Mouse (Mus musculus) kidney, adult 8-10 months (tissue): ENCODE measurements around the gene Epha6.

Experiments used
- DNase-seq, 2 experiments: peaks; one replicate each; pipeline ENCODE4 v3.0.0; 2022

Epha6 gene

DNA sequence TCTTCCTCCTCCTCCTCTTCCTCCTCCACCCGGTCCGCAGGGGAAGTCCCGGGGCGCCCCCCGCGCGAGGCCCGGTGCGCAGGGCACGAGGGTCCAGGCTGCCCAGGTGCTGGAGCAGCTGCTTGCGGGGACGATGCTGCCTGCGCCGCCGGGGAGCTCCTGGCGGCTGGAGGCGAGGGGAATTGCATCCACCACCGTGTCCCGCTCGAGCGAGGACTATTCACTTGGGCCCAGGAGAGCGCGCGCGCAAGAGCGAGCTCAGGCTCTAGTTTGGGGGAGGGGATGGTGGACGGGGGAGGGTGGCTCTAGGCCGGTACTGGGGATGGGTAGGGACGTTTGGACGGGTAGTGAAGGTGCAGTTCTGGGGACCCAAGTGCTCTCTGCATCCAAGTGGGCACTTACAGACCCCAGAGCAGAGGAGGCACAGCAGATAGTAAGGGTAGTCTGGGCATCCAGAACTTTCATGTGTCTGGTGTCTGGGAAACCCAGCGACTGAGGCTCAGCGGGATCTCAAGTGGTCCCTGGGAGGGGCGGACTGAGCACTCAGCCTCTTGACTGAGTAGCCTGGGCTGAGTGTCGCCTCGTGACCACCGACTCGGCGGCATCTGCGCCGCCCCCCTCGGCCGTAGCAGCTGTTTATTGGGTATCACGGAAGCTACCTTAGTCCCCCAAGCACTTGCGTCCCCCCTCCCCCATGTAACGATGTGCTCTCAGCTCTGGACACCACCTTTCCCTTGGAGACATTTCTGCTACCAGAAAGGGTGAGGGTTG is at the start of gene Epha6:
Epha6 (minus strand) TSS at position 471 of the 771 bp plus-strand sequence.
- DNase-seq, result no peak

DNA sequence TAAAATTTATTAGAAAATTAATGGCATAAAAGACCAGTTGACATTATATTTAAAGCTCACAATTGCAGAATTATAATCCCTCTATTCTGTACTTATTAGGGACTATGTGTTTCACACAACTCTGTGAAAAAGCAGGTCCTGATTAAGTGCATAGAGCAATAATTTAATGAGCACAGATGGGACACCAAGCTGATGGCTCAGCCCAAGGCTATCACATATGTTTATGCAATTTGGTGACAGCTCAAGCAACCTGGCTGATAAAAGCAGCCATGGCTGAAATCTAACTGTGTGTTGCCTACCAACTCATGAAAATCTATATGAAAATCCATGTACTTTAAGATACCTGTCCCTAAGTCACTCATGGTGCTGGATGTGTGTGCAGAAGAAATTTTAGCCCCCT is 46.4 kb upstream of the Epha6 start:
- no peak for DNase-seq

DNA sequence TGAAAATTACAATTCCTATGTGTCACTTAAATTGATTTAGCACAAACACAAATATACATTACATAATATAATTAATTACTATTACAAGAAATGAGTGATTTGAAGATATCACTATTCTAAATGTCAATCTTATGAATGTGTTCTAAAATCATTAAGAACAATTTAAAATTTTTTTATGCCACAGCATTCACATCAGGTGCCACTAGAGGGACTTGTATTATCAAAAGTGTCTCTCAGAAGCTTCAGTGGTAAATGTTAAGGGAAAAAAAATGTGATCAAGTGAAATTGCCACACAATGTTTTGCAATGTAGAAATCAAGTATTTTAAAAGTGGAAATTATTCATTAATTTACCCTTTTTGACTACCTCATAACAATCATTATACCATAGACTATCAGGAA is 22.8 kb upstream of the Epha6 start:
- no peak for DNase-seq

GRCm38 (mm10) chr16:60605832-60606583 is 677 bp upstream of the Epha6 start:
- no peak for DNase-seq

DNA sequence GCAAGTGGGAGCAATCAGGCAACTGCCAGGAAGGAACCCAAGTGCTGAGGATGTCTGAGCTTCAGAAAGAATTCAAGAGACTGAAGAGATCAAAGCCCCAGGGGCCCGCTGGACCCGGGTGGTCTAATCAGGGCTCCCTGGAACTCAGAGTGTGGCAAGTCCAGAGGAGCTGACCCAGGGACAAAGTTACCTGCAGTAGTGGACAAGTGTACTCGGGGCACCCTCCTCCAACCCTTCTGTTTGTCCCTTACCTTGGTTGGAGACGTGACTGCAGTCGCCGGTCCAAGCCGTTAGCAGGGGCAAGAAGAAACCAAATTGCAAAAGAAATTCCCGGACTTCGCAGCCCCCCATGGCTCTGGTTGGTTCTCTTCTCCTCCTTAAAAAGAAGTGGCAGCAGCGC is 718 bp downstream of the Epha6 start:
- no peak for DNase-seq

DNA sequence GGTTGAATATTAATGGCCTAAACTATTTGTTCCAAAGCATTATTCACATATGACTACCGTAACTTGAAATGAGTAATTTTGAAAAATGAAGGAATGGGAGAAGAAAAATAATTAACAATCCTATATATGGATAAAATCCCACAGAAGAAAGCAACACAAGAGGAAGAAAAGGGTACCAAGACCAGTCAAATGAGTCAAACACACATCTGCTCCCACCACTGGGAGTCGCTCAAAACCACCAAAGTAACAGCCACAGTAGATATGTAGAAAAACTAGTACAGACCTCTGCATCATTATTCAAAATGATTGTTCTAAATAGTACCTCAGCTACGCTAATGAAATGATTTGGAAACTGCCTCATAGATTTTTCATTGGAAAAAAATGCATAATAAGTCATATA is 20.0 kb downstream of the Epha6 start:
- no peak for DNase-seq

DNA sequence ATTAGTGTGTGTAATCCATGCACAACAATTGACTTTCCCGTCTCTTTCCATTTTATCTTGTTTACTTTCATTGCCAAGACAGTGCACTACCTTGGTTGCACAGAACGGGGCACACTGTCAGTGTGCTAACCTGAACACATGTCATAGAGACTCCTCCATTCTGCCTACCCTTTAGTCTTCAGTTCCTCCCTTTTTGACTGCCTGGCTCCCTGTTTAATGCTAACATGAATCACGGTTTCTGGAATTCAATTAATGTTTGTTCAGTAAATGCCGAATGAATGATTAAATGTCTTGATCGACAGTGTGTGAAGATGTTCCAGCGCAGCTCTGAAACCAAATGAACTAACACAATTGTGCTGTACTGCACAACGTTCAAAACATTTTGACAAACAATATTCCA is 20.6 kb downstream of the Epha6 start:
- DNase-seq, result no peak

DNA sequence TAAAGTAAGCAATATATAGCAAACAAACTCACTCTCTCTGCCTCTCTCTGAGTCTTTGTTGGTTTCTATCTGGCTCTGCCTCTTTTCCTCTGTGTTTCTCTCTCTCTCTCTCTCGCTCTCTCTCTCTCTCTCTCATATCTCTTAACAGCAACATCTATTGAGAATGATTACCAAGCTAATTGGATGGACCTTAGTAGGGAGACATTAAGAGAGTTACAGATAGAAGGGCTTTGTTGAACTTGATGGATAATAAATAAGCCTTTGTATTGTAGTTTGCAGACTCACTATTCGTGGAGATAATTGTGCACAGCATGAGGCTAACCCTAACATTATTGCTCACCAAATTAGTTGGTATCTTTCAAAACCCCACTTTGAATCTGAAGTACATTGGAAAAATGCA is 34.8 kb downstream of the Epha6 start:
- DNase-seq, result no peak

DNA sequence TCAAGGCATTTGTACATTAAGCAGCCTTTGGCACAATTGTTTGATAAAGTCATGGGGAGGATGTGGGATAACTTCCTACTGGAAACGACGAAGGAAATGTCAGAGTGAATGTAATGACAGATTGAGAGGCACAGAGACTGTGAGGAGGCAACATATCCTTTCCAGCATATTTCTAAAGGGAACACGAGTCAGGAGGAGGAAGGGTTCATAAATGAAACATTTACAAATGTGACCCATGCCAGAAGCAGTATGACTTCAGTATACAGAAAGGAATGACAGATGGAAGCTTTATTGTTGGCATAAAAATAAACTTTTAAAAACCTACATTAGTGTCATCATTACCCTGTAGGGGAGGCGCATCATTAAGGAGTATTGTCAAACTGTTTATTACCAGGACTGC is 60.9 kb downstream of the Epha6 start:
- no peak for DNase-seq

- no peak for DNase-seq
These were observed 67.1 kb downstream of the Epha6 start for GRCm38 (mm10) chr16:60538233-60538632.

GRCm38 (mm10) chr16:60509707-60510106 is 95.6 kb downstream of the Epha6 start:
- no peak for DNase-seq

- DNase-seq, result no peak
These were observed 105.8 kb downstream of the Epha6 start for GRCm38 (mm10) chr16:60499567-60499966.

DNA sequence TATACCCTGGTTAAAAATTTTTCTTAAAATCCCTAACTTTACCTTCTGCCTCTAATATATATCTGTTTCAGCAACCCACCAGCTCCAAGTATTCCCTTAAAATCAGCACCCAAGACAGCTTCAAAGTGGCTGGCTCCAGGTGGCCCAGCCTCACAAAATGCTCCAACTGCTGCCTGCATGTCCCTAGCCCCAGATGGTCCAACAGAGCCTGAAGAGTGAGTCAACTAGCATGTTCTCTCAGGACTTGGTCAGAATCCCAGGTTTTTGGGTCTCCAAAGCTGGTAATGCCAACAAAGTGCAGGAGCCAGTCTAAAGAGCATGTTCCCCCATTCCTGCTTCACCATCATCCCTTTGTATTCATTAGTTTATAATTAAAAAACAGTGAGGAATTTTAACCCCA is 129.6 kb downstream of the Epha6 start:
- DNase-seq, result no peak

DNA sequence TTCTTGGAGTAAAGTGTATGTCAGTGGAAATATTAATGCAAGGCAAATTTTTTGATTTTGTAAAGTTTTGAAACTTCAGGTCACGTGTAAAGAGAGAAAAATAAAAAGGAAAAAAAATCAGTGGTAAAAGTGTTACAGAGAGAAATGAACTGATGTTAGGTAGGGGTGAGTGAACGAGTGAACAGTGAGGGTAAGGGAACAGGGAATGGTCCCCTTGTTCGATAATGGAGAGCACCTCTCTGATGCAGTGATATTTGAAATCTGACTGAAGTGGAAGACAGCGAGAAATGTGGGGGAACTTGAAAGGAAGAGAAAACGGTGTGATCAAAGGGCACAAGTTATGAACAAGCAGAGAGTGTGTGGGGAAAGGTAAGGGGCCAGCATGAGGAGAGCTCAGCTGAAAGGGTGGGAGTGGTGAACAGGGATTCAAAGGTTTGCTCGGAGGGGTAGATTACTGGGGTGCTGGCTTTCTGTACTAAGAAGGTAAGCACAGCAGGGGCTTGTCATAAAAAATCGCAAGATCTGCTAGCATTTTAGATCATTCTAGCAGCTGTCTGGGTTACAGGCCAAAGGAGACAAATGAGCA is 137.0 kb downstream of the Epha6 start:
- no peak for DNase-seq

GRCm38 (mm10) chr16:60435283-60435682 is 170.0 kb downstream of the Epha6 start:
- DNase-seq, result peak in 1 of 2 experiments; percentile 3

DNA sequence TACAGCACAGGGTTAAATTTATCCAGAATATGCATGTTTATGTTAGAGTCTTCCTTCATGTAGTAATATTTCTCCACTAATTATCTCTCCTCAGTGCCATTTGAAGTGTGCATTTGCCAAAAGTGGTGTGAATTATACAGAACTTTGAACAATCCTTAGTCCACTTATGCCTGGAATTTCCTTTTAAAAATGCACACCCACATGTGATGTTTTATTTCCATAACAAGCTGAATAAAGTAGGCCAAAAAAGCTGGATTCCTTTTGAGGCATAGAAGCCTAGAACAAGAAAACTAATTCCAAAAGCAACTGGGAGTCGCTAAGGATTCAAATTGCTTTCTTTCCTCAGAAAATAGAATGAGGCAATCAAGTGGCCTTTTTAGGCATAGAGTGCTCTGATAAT is 171.1 kb downstream of the Epha6 start:
- no peak for DNase-seq

DNA sequence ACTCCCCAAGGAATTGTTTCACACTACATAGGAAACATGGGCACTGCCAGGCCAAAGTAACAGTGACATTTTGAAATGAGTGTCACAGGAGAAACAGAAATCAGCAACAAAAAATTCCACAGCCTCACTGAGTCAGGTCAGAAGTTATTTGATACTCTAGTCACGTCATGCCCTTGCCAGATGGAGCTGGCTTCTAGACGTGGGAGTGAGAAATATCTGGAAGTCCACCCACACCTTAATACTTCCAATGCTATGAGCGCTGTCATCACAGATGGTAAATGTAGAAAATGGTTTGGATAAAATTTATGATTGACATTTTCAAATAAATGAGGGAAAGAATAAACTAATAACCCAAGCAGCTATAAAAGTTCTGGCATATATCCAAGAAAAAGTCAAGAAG is 210.0 kb downstream of the Epha6 start:
- no peak for DNase-seq

DNA sequence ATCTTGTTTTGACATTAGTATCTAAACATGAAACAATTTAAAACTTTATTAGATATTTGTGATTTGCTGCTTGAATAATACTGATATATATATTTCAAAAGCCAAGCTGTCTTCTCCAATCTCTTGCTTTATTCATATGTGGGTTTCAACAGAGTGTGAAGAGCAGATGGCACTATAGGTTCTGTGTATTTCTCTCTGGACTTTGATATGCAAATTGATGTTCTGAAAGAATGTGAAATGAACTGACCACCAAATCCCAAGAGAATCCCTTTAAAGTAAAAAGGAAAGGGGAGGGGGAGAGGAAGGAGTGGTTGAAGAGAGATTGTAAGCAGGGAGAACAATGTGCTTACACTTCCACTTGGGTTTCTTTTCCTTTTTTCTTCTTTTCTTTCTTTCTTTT is 212.4 kb downstream of the Epha6 start:
- no peak for DNase-seq

- DNase-seq, result no peak
These were observed 230.2 kb downstream of the Epha6 start for GRCm38 (mm10) chr16:60375147-60375546.

DNA sequence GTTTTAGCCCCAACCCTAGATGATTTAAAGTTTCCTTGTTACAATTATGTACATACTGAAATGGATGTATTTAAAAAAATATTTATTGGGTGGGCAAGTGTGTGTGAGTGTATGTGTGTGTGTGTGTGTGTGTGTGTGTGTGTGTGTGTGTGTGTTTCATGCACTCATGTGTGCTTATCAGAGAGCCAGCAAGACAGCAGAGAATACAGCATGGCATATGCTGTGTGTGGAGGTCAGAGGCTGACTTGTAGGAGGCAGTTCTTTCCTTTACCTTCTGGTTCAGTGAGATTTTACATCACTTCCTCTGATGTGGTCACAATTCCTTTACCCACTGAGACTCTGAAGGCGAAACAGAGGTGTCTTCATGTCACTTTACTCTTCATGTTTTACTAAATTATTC is 321.4 kb downstream of the Epha6 start:
- DNase-seq, result no peak

DNA sequence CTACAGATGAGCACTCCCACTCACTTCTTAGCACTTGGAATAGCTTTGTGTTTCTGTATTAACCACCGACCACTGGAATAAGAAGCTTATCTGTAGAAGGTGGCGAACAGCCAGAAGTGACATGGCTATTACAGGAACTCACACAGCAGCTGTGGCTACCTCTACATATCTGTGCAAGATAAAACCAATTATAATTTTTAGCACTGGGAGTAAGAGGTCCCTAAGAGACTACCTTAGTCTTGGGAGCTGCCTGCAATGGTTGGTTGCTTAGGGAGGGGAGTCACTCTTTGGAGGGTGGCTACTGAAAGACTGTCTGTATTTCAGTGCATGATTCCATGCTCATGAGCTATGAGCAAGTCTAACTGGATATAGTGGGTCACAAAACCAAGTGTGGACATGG is 331.2 kb downstream of the Epha6 start:
- no peak for DNase-seq

DNA sequence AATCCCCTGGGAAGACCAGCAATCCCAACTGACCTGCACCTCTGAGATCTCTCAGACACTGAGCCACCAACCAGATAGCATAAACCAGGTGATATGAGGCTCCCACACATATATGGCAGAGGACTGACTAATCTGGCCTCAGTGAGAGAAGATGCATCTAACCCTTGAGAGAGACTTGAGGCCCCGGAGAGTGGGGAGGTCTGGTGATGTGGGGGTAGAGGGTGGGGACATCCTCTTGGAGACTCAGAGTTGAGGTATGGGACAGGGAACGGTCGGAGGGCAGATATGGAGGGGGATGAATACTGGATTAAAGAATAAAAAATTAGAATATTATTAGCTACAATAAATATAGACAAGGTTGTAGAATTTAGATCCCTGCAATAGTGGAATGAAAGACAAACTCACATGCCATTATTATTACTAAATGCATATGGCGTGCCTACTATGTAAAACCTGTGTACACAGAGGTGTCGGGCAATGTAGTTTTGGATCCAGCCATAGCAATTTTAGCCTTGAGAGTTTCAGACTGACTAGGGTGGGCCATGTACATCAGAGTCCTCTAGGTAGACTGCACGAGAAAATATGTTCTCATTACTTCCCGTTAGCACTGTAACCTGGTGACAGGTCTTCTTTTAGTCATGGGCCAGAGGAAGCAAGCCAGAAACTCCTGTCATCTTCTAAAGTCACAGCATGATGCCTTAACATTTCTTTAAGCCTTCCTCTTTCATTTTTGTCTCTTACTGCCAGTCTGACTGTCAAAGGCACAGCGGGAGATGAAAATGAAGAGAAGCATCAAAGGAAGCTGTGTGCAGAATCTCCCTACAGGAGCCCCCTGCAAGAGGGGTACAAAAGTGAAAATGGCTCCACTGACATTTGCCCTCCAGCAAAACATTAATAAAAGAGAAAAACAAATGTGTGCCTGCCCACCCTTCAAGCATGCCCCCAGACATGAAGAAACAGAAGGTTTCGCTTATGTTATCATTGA is 338.7 kb downstream of the Epha6 start:
- DNase-seq, result no peak
